Mouse (Mus musculus) B cell, adult 62 days (primary cell): ENCODE data around the gene Olfr448. TPM values are rescaled to one million over a fixed set of nuclear protein-coding genes. Genes with fewer than 3 reads are reported as not detected.

Source experiments
- total RNA-seq: library from RNA; stranded (reverse); gene quantifications from 4 replicates; pipeline ENCODE4 v1.2.4, GENCODE M21; 2023

Olfr448 gene
- not detected in 4 replicates for total RNA-seq

DNA sequence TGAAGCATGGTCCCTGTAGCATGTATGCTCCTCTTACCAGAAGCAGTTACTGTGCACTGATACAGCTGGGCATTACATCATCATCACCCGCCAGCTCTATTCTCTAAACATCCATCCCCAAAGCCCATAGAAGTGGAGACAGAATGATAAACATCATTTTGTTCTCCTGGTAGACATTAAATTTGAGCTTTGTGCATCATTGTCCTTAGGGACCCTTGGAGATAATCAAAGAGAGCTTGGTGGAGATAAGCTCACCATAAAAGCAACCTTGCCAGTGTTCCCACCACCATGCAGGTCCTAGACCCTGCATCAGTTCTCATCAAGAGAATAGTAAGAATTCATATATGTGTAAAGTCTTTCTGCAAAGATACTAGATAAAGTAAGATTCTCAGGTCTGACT is at the start of gene Olfr448:
TSS of gene Olfr448 (plus strand) at position 301 of the 400 bp plus-strand sequence.

DNA sequence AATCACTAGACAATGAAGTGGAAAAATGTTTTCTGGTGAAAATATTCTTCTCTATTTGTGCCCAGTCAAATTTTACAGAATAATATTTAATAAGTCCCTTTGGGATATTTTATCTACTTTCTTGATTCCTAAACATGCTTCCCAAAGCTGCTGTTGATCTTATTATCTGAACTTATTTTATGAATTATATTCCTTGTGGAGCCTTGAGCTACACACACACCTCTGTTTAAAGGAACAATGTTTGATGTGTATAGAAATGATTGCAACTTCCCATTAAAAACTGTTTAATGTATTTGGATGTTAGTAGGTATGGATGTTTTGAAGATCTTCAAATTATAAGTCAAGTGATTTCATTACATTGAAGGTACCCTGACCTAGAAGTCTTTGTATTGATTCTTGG is 18.3 kb downstream of the Olfr448 start, which contains the start of gene Olfr447:
TSS of gene Olfr447 (plus strand) at position 301 of the 400 bp plus-strand sequence.

DNA sequence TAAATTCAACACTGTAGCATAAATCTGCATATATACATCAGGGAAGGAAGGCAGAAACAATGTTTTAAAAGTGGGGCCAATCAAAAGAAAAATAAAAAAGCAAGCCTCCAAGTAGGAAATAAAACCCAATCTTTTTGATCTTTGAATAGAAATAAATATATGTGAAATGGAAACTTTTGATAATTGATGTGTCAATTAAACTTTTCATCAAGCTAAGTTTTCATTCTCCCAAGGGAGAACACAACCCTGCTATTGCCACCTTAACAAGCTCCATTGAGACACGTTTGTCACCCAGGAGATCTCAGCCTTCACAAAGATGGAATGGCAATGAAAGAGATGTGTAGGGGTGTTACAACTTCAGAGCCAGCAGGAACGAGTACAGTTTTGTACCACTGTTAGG is 30.8 kb downstream of the Olfr448 start, which contains the start of gene Olfr446:
TSS of gene Olfr446 (plus strand) at position 301 of the 400 bp plus-strand sequence.

Other genes with a start within 250 kb of the Olfr448 start
- gene Tcaf2, start 245.2 kb upstream of the Olfr448 start, total RNA-seq = not detected in 4 replicates
- not detected in 4 replicates for gene Tcaf1, start 180.4 kb upstream of the Olfr448 start, total RNA-seq
- gene Olfr453, start 151.1 kb upstream of the Olfr448 start, total RNA-seq = not detected in 4 replicates
- not detected in 4 replicates for gene Olfr38, start 134.0 kb upstream of the Olfr448 start, total RNA-seq
- gene Olfr452, start 105.3 kb upstream of the Olfr448 start, total RNA-seq = not detected in 4 replicates
- gene Olfr450, start 78.5 kb upstream of the Olfr448 start, total RNA-seq = not detected in 4 replicates
- not detected in 4 replicates for gene Olfr449, start 56.1 kb upstream of the Olfr448 start, total RNA-seq
- gene Olfr447, start 18.4 kb downstream of the Olfr448 start, total RNA-seq = not detected in 4 replicates
- gene Olfr446, start 30.9 kb downstream of the Olfr448 start, total RNA-seq = not detected in 4 replicates
- not detected in 4 replicates for gene Olfr444, start 58.6 kb downstream of the Olfr448 start, total RNA-seq
- gene Olfr441, start 215.9 kb downstream of the Olfr448 start, total RNA-seq = not detected in 4 replicates